Mouse (Mus musculus) frontal cortex, postnatal 36 days (tissue): ENCODE measurements around the gene Dok3.
A peak's percentile ranks its signal among the peaks of the same experiment; 100 is the strongest.

Experiments used
- DNase-seq, 2 experiments: peaks; one replicate each; pipeline ENCODE4 v3.0.0; 2022; ENCODE audit warnings: low spot score in 2 of 2

Gene Dok3

GRCm38 (mm10) chr13:55540933-55541332 is 11.8 kb upstream of the Dok3 start:
- no peak for DNase-seq

- DNase-seq = peak; percentile 100
Observed at GRCm38 (mm10) chr13:55536194-55537175, 7.4 kb upstream of the Dok3 start, which contains the start of gene Ddx41. Gene Ddx41, minus strand, starts transcription at chr13:55536658.

GRCm38 (mm10) chr13:55535796-55536193 is 6.7 kb upstream of the Dok3 start:
- DNase-seq = no peak

- DNase-seq = no peak
Observed at GRCm38 (mm10) chr13:55535191-55535590, 6.1 kb upstream of the Dok3 start.

GRCm38 (mm10) chr13:55527834-55528772 is 993 bp downstream of the Dok3 start:
- peak in 1 of 2 experiments; percentile 35 for DNase-seq

- DNase-seq = no peak
Observed at GRCm38 (mm10) chr13:55527212-55527611, 1.9 kb downstream of the Dok3 start.

- no peak for DNase-seq
Observed at GRCm38 (mm10) chr13:55525733-55526553, 3.2 kb downstream of the Dok3 start.

- no peak for DNase-seq
Observed at GRCm38 (mm10) chr13:55523951-55524600, 5.0 kb downstream of the Dok3 start.

- DNase-seq = no peak
Observed at GRCm38 (mm10) chr13:55523278-55523677, 5.8 kb downstream of the Dok3 start.

GRCm38 (mm10) chr13:55522730-55523129 is 6.4 kb downstream of the Dok3 start:
- DNase-seq = no peak

GRCm38 (mm10) chr13:55519606-55520005 is 9.5 kb downstream of the Dok3 start:
- DNase-seq = no peak

GRCm38 (mm10) chr13:55516955-55517354 is 12.1 kb downstream of the Dok3 start:
- DNase-seq = peak; percentile 87 to 94

GRCm38 (mm10) chr13:55513828-55514227 is 15.3 kb downstream of the Dok3 start:
- DNase-seq = no peak

- DNase-seq = peak; percentile 84 to 86
Observed at GRCm38 (mm10) chr13:55513111-55513748, 15.9 kb downstream of the Dok3 start, which contains the start of gene Pdlim7. Gene Pdlim7, minus strand, starts transcription at chr13:55513676.

GRCm38 (mm10) chr13:55512379-55513031 is 16.6 kb downstream of the Dok3 start:
- DNase-seq = peak in 1 of 2 experiments; percentile 16

- no peak for DNase-seq
Observed at GRCm38 (mm10) chr13:55511492-55511861, 17.6 kb downstream of the Dok3 start.

GRCm38 (mm10) chr13:55510668-55511491 is 18.2 kb downstream of the Dok3 start:
- no peak for DNase-seq

GRCm38 (mm10) chr13:55510332-55510667 is 18.8 kb downstream of the Dok3 start:
- DNase-seq = no peak

GRCm38 (mm10) chr13:55508531-55508930 is 20.6 kb downstream of the Dok3 start:
- DNase-seq = no peak
